Mouse (Mus musculus) layer of hippocampus, adult 2 months (tissue): Measurements from ENCODE around the gene Diaph3. TPM values are rescaled to one million over a fixed set of nuclear protein-coding genes. Genes with fewer than 3 reads are reported as not detected.

Experiments used
- DNase-seq, 2 experiments: peaks; one replicate each; pipeline ENCODE4 v3.0.0; 2022; ENCODE audit warnings: low spot score in 2 of 2
- H3K27ac ChIP-seq: fragments of 200-600 bp; 2 replicates; pipeline ENCODE4 v1.8.1; 2022
- H3K4me3 ChIP-seq: fragments of 200-600 bp; 2 replicates; pipeline ENCODE4 v1.8.1; 2022; ENCODE audit warnings: mild to moderate bottlenecking
- CTCF ChIP-seq: fragments of 200-600 bp; conservative IDR thresholded peaks from 2 replicates; pipeline ENCODE4 v1.8.1; 2022; ENCODE audit warnings: antibody characterized with exemption, mild to moderate bottlenecking, moderate library complexity
- total RNA-seq, 2 experiments: library from RNA; stranded (reverse); gene quantifications; 2 replicates each; pipeline ENCODE4 v1.2.3; 2021

Diaph3 gene
- total RNA-seq, 2 experiments from 2014 or later, result 4.4 to 4.6 TPM

- Histone ChIP-seq H3K4me3 (no peak overlapping the region), H3K27ac (peak overlapping the region; percentile 67)
- TF ChIP-seq CTCF, result no peak
- DNase-seq, result no peak
Measured at GRCm38 (mm10) chr14:86684585-86685503, 456.2 kb downstream of the Diaph3 start.

- Histone ChIP-seq H3K27ac (no peak overlapping the region; the same call in 1 of the 2 replicates), H3K4me3 (no peak overlapping the region)
- no peak for DNase-seq
- no peak for TF ChIP-seq CTCF
Measured at GRCm38 (mm10) chr14:86681951-86682350, 459.1 kb downstream of the Diaph3 start.

DNA sequence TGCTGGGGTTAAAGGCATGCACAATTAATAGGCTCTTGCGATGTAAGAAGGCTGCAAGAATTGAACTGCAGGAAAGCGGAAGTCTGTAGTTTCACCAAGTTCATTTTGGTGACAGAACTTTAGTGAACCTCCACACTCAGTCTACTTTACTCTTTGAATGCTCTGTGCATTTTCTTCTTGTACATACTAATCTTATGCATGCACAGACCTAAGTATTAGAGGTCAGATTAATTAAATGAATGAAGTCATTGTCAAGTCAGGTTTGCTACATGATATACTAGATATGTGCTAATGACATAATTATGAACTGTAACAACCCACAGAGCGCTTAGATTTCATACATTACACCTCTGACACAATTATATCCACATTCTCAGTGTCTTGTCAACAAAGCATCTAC lies 462.0 kb downstream of the Diaph3 start:
- no peak for TF ChIP-seq CTCF

GRCm38 (mm10) chr14:86678179-86678780 lies 462.8 kb downstream of the Diaph3 start:
- peak; percentile 85 for TF ChIP-seq CTCF
- Histone ChIP-seq H3K27ac (peak overlapping the region; percentile 14; the same call in 1 of the 2 replicates), H3K4me3 (no peak overlapping the region)
- peak in 1 of 2 experiments; percentile 18 for DNase-seq

More for the DNA sequence above, 462.0 kb downstream of the Diaph3 start:
- H3K27ac ChIP-seq, result no peak overlapping the region
- DNase-seq, result no peak
- no peak overlapping the region for H3K4me3 ChIP-seq

GRCm38 (mm10) chr14:86677015-86677414 lies 464.0 kb downstream of the Diaph3 start:
- no peak for TF ChIP-seq CTCF
- DNase-seq, result no peak
- peak overlapping the region; percentile 49; the same call in 1 of the 2 replicates for H3K27ac ChIP-seq

GRCm38 (mm10) chr14:86675314-86675713 lies 465.7 kb downstream of the Diaph3 start:
- no peak for DNase-seq
- TF ChIP-seq CTCF, result no peak
- Histone ChIP-seq H3K27ac (no peak overlapping the region), H3K4me3 (no peak overlapping the region)

More at GRCm38 (mm10) chr14:86677015-86677414, 464.0 kb downstream of the Diaph3 start:
- H3K4me3 ChIP-seq, result no peak overlapping the region

DNA sequence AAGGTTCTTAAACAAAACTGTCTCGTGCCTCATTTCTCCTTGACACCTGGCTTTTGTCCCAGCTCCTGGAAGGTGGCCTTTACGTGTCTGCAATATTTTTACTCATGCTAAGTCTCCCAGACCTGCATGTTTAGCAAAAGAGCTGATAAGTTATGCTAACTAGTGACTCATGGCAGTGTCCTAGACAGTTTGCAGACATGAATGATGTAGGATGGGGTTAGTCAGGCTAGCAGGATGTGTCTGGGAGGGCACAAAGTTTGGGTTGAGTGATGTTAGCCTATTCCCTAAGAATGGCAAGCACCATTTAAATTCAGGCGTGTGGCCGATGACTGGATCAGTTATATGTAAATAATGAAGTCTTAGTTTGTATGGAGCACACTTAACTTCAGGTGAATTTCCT lies 478.2 kb downstream of the Diaph3 start:
- Histone ChIP-seq H3K4me3 (no peak overlapping the region), H3K27ac (no peak overlapping the region)
- no peak for TF ChIP-seq CTCF
- DNase-seq, result no peak

- H3K27ac ChIP-seq, result no peak overlapping the region
- no peak overlapping the region for H3K4me3 ChIP-seq
- no peak for DNase-seq
- no peak for TF ChIP-seq CTCF
Measured at GRCm38 (mm10) chr14:86660556-86660955, 480.5 kb downstream of the Diaph3 start.

GRCm38 (mm10) chr14:86656262-86656661 lies 484.8 kb downstream of the Diaph3 start:
- no peak for DNase-seq
- Histone ChIP-seq H3K27ac (no peak overlapping the region), H3K4me3 (no peak overlapping the region)
- no peak for TF ChIP-seq CTCF

- no peak for DNase-seq
- H3K4me3 ChIP-seq, result no peak overlapping the region
- H3K27ac ChIP-seq, result no peak overlapping the region
- TF ChIP-seq CTCF, result no peak
Measured at GRCm38 (mm10) chr14:86646499-86647120, 494.4 kb downstream of the Diaph3 start.

DNA sequence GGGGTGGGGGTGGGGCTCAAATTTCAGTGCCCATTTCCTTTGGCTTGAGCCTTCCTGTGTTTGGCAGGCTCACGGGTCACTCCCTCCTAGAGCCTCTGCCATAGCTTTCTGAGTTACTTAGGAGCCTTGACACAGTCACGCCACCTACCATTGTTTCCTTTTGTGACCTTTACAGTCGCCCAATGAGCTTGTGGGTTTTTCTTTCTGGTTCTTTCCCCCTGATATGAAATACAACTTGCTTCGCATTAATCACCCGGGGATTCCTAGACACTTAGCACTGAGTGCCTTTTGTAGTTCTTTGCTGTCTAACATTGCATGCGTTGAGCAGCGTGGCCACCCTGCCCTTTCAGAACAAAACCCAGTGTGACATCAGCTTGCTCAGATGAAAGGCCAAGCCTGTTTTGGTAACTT lies 498.2 kb downstream of the Diaph3 start:
- no peak for TF ChIP-seq CTCF
- DNase-seq, result no peak
- Histone ChIP-seq H3K4me3 (no peak overlapping the region), H3K27ac (no peak overlapping the region)

GRCm38 (mm10) chr14:86641839-86642238 lies 499.2 kb downstream of the Diaph3 start:
- DNase-seq, result no peak
- H3K4me3 ChIP-seq, result no peak overlapping the region
- no peak for TF ChIP-seq CTCF
- no peak overlapping the region for H3K27ac ChIP-seq

GRCm38 (mm10) chr14:86640086-86640485 lies 500.9 kb downstream of the Diaph3 start:
- Histone ChIP-seq H3K4me3 (no peak overlapping the region), H3K27ac (no peak overlapping the region)
- no peak for DNase-seq
- TF ChIP-seq CTCF, result no peak
